Mouse (Mus musculus): Measurements from ENCODE around the gene Mup20. TPM values are rescaled to one million over a fixed set of nuclear protein-coding genes. Genes with fewer than 3 reads are reported as not detected.
"Not testable (repeated sequence)": the region's sequence is repeated elsewhere in the genome, so short reads cannot be mapped to it uniquely, and the experiment has no call there.

Gene Mup20
- polyA plus RNA-seq (2015; fragmentation: Nextera tagmentation; extraction: Ambion mirVana) = not detected in 2 replicates

DNA sequence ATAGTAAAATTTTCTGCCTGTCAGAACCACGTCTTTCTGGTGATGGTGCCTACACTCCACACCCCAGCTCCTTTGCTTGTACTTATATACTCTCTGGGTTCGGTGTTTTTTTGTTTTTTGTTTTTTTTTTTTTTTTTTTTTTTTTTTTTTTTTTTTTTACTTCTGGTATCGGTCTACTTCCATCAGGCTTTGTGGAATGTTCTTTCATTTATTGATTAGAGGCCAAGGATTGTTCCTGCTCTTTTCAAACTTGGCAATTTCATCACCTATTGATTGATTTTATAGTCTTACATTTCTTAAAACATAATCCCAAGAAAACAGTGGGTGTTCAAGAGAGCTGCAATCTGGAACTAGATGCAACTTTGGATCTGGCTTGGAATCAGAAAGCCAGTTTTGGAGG is at the start of gene Mup20:
Mup20 (minus strand) TSS at position 101 of the 400 bp plus-strand sequence.
- not testable (repeated sequence) for H3K36me3 ChIP-seq; H3K4me3 ChIP-seq; H3K27ac ChIP-seq; H3K27me3 ChIP-seq; H3K9ac ChIP-seq; H3K9me3 ChIP-seq; H3K4me1 ChIP-seq (replicated peaks); ATAC-seq (ENCODE audit: low FRiP score); H3K4me2 ChIP-seq
- WGBS = 71% methylated on average over 3 of the region's 3 CpGs

GRCm38 (mm10) chr4:62103366-62103765 is 49.4 kb upstream of the Mup20 start:
- H3K9me3 ChIP-seq; H3K9ac ChIP-seq; H3K4me2 ChIP-seq; H3K27me3 ChIP-seq; H3K27ac ChIP-seq; H3K36me3 ChIP-seq; H3K4me3 ChIP-seq; H3K4me1 ChIP-seq (replicated peaks); ATAC-seq (ENCODE audit: low FRiP score): not testable (repeated sequence)
- 83% methylated on average over 2 of the region's 2 CpGs for whole genome bisulfite sequencing

DNA sequence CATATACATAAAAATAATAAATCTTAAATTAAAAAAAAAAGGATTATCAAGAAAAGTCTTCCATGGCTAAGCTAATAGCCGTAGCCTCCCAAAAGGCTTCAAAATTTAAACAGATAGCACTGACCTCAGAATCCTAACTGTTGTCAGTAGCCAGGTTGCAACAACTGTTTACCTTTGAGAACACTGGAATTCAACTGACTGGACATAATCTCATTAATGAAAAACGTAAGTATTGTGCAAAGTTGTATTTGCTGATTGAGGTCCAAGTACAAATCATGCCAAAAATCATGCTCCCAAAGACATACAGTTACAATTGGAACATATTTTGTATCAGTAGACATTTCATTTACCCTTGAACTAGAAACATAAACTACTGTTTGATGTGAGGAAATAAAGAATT is 34.0 kb upstream of the Mup20 start:
- Histone ChIP-seq H3K4me1 (replicated peaks) (no peaks in the 10 kb centered on the region), H3K9ac (no peak overlapping the region), H3K27ac (no peak overlapping the region), H3K9me3 (no peaks in the 10 kb centered on the region), H3K36me3 (no peaks in the 10 kb centered on the region), H3K27me3 (no peaks in the 10 kb centered on the region), H3K4me2 (no peak overlapping the region), H3K4me3 (no peak overlapping the region)
- WGBS = 92% methylated on average over 2 of the region's 2 CpGs
- no peak for ATAC-seq (ENCODE audit: low FRiP score)

GRCm38 (mm10) chr4:62087241-62087640 is 33.3 kb upstream of the Mup20 start, which contains the start of gene Mup3:
Gene Mup3, minus strand, starts transcription at chr4:62087342.
- no peak within 1 kb of the TSS for H3K4me3 ChIP-seq

DNA sequence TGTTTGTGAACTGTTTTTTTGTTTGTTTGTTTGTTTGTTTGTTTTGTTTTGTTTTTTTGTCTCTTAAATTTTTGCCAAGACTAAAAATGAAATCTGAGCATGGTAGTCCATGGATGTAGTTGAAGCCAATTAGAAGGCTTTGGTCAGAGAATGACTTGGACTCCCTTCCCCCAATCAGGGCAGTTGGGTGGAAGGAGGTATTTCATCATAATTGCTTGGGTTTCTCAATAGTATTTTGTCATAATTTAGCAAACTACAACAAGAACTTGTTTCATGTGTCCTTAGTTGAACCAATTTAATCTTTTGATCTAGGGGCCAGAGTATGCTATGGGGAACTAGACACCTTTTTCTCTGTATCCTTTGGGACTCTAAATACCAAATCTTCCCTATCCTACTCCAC is 28.8 kb upstream of the Mup20 start:
- no peak overlapping the region for H3K27ac ChIP-seq
- no peak overlapping the region for H3K4me3 ChIP-seq
- no peak overlapping the region for H3K4me2 ChIP-seq
- H3K9me3 ChIP-seq = no peaks in the 10 kb centered on the region
- H3K4me1 ChIP-seq (replicated peaks) = no peaks in the 10 kb centered on the region
- H3K9ac ChIP-seq = no peak overlapping the region
- no peaks in the 10 kb centered on the region for H3K36me3 ChIP-seq
- ATAC-seq (ENCODE audit: low FRiP score) = no peak
- no peaks in the 10 kb centered on the region for H3K27me3 ChIP-seq

More at GRCm38 (mm10) chr4:62087241-62087640, 33.3 kb upstream of the Mup20 start, which contains the start of gene Mup3:
- Histone ChIP-seq H3K4me1 (replicated peaks) (no peaks in the 10 kb centered on the region), H3K36me3 (no peaks in the 10 kb centered on the region), H3K4me2 (no peak within 1 kb of the TSS), H3K9me3 (no peaks in the 10 kb centered on the region), H3K27me3 (no peaks in the 10 kb centered on the region), H3K9ac (no peak within 1 kb of the TSS), H3K27ac (no peak within 1 kb of the TSS)
- no peak for ATAC-seq (ENCODE audit: low FRiP score)
- 82% methylated on average over 2 of the region's 2 CpGs for WGBS

DNA sequence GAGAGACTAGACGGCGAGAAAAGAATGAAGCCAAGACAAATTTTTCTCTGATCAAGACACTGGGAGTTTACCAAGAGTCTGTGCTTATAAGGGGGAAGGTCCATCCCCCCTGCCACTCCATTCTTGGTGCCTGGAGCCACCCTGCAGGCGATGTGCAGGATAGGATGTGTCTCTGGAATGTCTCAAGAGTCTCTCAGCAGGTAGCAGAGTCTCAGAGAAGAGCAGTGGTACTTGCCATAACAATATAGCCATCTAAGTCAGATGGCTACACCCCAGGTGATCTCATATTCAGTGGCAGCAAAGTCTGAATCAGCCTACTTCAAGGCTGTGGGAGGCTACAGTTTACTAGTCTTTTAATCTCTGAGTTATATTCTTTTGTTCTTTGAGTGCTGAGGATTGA is 21.2 kb upstream of the Mup20 start:
- Histone ChIP-seq H3K4me1 (replicated peaks) (no peaks in the 10 kb centered on the region), H3K9ac (no peak overlapping the region), H3K27ac (no peak overlapping the region), H3K27me3 (no peaks in the 10 kb centered on the region), H3K36me3 (no peaks in the 10 kb centered on the region), H3K4me2 (no peak overlapping the region), H3K4me3 (no peak overlapping the region), H3K9me3 (no peaks in the 10 kb centered on the region)
- WGBS = 71% methylated on average over 3 of the region's 3 CpGs
- ATAC-seq (ENCODE audit: low FRiP score) = no peak

GRCm38 (mm10) chr4:62054780-62055179 is 822 bp upstream of the Mup20 start:
- H3K36me3 ChIP-seq; H3K4me3 ChIP-seq; H3K27ac ChIP-seq; H3K4me2 ChIP-seq; ATAC-seq (ENCODE audit: low FRiP score); H3K9ac ChIP-seq; H3K27me3 ChIP-seq; H3K9me3 ChIP-seq; H3K4me1 ChIP-seq (replicated peaks): not testable (repeated sequence)
- 82% methylated on average over 2 of the region's 2 CpGs for WGBS

GRCm38 (mm10) chr4:62026281-62026680 is 27.7 kb downstream of the Mup20 start:
- H3K9ac ChIP-seq = no peak overlapping the region
- ATAC-seq (ENCODE audit: low FRiP score) = no peak
- H3K4me1 ChIP-seq (replicated peaks) = no peaks in the 10 kb centered on the region
- H3K27ac ChIP-seq = no peak overlapping the region
- 81% methylated on average over 1 of the region's 1 CpGs for WGBS
- no peaks in the 10 kb centered on the region for H3K9me3 ChIP-seq
- H3K4me3 ChIP-seq = no peak overlapping the region
- H3K4me2 ChIP-seq = no peak overlapping the region
- H3K27me3 ChIP-seq = no peaks in the 10 kb centered on the region
- no peaks in the 10 kb centered on the region for H3K36me3 ChIP-seq

- Histone ChIP-seq H3K27ac (no peak overlapping the region), H3K4me1 (replicated peaks) (no peaks in the 10 kb centered on the region), H3K4me3 (no peak overlapping the region), H3K36me3 (no peaks in the 10 kb centered on the region), H3K9me3 (no peaks in the 10 kb centered on the region), H3K27me3 (no peaks in the 10 kb centered on the region), H3K9ac (no peak overlapping the region), H3K4me2 (no peak overlapping the region)
- no peak for ATAC-seq (ENCODE audit: low FRiP score)
- WGBS = 60% methylated on average over 2 of the region's 2 CpGs
Measured at GRCm38 (mm10) chr4:62024256-62024959, 29.6 kb downstream of the Mup20 start.

DNA sequence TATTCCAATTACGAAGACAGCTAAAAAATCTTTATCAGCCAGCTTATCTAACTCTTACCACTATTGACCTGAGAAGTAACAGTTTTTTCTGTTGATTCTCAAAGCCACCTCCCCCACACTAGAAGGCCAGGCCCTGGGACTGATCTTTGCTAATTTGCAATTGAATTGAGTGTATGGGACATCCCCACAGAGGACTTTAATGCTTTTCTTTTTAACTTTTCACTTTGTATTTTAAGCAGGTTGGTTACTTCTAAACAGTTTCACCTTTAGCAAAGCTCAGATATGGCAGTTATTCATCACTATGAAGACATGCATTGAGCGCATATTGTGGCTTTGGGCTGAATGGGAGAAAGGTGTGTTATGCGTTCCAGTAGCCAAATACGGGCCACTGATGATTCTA is 30.3 kb downstream of the Mup20 start:
- Histone ChIP-seq H3K36me3 (no peaks in the 10 kb centered on the region), H3K4me1 (replicated peaks) (no peaks in the 10 kb centered on the region), H3K9ac (no peak overlapping the region), H3K27ac (no peak overlapping the region), H3K9me3 (no peaks in the 10 kb centered on the region), H3K4me3 (no peak overlapping the region), H3K27me3 (no peaks in the 10 kb centered on the region), H3K4me2 (no peak overlapping the region)
- WGBS = 91% methylated on average over 4 of the region's 4 CpGs
- no peak for ATAC-seq (ENCODE audit: low FRiP score)

DNA sequence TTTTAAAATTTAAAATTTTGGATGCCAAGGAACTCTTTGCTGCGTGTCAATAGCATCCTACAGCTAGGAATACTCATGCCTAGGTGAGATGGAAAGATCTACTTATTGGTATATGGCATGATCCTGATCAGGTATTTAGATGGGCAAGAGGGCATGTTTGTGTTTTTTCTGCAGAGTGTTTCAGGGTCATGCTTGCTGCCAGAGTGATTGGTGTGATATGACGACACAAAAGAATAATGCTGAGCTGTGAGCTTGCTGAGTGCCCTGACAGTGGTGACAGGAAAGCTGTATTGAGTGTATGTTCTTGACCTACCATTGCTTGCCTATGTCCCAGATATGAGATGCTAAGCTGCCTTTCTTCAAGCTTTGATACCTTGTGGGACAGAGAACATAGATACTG is 30.8 kb downstream of the Mup20 start:
- no peak overlapping the region for H3K4me3 ChIP-seq
- no peak for ATAC-seq (ENCODE audit: low FRiP score)
- 79% methylated on average over 2 of the region's 2 CpGs for WGBS

GRCm38 (mm10) chr4:62020511-62020910 is 33.4 kb downstream of the Mup20 start:
- not testable (repeated sequence) for H3K27me3 ChIP-seq; ATAC-seq (ENCODE audit: low FRiP score); H3K9me3 ChIP-seq; H3K9ac ChIP-seq; H3K4me3 ChIP-seq; H3K27ac ChIP-seq; H3K4me1 ChIP-seq (replicated peaks); H3K36me3 ChIP-seq; H3K4me2 ChIP-seq

More for the DNA sequence above, 30.8 kb downstream of the Mup20 start:
- Histone ChIP-seq H3K36me3 (no peaks in the 10 kb centered on the region), H3K27ac (no peak overlapping the region), H3K27me3 (no peaks in the 10 kb centered on the region), H3K4me1 (replicated peaks) (no peaks in the 10 kb centered on the region), H3K4me2 (no peak overlapping the region), H3K9me3 (no peaks in the 10 kb centered on the region; the same call in 1 of the 2 replicates), H3K9ac (no peak overlapping the region)

Measured in hindbrain, embryonic 13.5 days (tissue).